Mouse (Mus musculus): ENCODE measurements around the gene Limd2.

The Limd2 gene

DNA sequence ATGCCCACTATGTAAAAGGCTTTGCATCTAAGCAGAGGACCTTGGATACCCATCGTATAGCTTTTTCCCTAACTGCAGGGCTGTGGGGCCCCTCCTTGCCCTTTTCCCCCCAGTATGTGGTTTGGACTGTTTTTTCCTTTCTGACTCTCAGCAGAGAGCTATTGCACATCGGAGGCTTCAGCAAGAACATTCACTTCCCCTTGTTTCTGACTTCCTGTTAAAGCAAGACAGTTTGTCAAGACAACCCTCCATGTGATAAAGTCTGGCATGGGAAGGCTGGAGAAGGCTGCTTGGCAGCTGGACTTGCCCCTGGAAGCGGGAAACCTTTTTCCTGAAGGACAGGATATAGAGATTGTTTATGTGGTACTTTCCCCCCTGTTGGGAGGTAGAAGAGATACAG lies 37.9 kb downstream of the Limd2 start:
- no peak for DNase-seq

DNA sequence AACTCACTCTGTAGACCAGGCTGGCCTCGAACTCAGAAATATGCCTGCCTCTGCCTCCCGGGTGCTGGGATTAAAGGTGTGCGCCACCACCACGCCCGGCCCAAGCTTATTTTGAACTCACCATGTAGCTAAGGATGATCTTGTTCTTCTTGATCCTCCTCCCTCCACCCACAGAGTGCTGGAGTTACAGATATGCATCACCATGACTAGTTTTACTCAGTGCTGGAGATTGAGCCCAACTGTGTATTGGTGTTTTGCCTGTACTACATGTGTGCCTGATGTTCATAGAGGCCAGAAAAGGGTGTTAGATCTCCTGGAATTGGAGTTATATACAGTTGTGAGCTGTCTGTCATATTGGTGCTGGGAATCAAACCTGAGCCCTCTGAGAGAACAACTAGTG lies 38.4 kb downstream of the Limd2 start:
- no peak for DNase-seq

- DNase-seq = no peak
Measured at GRCm38 (mm10) chr11:106111688-106112087, 49.0 kb downstream of the Limd2 start.

All from retina, postnatal 1 day (tissue).